Mouse (Mus musculus) heart, postnatal 4 days (tissue): ENCODE data around the gene Twist1. TPM values are rescaled to one million over a fixed set of nuclear protein-coding genes. Genes with fewer than 3 reads are reported as not detected.

ENCODE experiments used
- DNase-seq: peaks from one replicate; pipeline ENCODE4 v3.0.0; 2021
- total RNA-seq, 2 experiments: library from RNA; stranded (reverse); gene quantifications; 2 replicates each; pipeline ENCODE4 v1.2.3; 2021

The Twist1 gene
- 1 to 10 TPM; 4.3 to 4.6 TPM for total RNA-seq

GRCm38 (mm10) chr12:33957400-33958240 lies at the start of gene Twist1:
Gene Twist1, plus strand, starts transcription at chr12:33957671.
- peak; percentile 76 for DNase-seq

GRCm38 (mm10) chr12:33926751-33927150 lies 30.7 kb upstream of the Twist1 start:
- no peak for DNase-seq

GRCm38 (mm10) chr12:33927334-33928098 lies 30.0 kb upstream of the Twist1 start:
- DNase-seq = no peak

GRCm38 (mm10) chr12:33928331-33929192 lies 28.9 kb upstream of the Twist1 start, which contains the start of gene Ferd3l:
Gene Ferd3l, plus strand, starts transcription at chr12:33928425.
- DNase-seq = no peak

GRCm38 (mm10) chr12:33952843-33953242 lies 4.6 kb upstream of the Twist1 start:
- no peak for DNase-seq

DNA sequence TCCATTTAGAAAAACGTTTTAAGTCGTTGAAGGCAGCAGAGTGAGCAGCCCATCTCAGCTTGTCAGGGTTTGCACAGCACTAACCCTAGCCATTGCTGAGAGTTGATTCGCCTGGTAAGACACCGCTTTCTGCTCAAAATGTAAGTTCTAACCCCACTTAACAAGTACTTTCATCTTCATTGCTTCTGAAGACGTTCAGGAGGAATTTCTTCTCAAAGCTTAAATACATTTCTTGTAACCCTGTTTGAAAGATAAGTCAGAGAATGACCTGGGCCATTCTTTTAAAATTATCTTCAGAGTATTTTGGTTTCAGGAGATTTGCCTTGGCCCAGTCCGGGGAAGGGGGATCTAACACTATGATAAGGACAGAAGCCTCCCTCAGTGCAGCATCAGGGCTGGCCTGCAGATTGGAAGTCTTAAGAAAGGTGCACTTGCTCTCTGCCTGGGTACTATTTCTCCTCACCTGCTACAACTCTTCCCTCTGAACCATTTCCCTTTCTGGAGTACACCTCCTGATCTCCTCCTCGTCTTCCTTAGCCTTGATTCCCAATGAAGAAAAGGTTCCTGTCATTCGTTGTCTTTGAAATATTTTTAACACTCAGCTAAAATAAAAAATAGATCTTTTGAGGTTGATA lies 2.4 kb upstream of the Twist1 start:
- no peak for DNase-seq

GRCm38 (mm10) chr12:33955606-33956295 lies 1.7 kb upstream of the Twist1 start:
- peak; percentile 31 for DNase-seq

DNA sequence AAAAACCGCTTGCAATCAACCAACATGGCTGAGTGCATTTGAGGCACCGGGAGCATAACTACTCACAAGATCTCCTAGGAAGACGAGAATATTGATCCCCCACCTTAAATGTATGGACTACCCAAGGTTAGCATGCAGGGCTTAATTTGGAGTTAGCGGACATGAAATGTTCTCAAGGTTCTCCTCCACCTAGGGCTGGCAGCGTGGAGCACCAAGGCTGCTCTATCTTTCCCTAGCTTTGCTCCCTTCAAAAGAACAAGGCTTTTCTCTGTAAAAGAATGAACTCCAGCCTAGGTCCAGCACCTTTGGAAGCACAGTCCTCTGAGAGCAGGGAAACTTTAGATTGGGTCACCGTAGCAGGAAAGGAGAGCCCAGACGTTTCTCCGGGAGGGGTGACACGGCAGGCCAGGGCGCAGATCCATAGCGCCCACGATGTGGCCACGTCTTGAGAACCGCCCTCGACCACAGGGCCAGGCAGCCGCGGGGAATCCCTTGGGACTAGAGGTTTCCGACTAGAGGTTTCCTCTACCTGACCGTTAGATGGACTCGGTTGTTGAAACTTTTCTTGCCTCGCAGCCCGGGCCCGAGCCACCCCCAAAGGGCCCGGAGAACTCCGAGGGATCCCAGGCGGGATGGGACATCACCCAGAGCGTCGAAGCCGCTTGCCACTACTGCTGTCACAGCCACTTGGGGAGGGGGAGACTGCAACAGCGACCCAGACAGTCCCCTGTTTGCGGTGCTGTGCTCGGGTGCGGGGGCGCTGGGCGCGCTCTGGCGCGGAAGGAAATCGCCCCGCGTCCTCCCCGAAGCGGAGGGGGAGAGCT lies 683 bp upstream of the Twist1 start:
- DNase-seq = no peak

- DNase-seq = peak; percentile 23
Observed at GRCm38 (mm10) chr12:33958241-33959194, 1.0 kb downstream of the Twist1 start.

DNA sequence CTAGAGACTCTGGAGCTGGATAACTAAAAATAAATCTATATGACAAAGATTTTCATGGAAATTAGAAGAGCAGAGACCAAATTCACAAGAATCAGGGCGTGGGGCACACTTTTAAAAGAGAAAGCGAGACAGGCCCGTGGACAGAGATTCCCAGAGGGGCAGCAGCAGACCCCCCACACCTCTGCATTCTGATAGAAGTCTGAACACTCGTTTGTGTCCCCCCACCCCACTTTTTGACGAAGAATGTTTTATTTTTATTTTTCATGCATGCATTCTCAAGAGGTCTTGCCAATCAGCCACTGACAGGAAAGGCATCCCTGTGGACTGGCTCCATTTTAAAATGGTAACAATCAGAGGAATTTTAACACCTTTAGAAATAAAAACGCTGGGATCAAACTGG lies 1.7 kb downstream of the Twist1 start:
- DNase-seq = no peak

- no peak for DNase-seq
Observed at GRCm38 (mm10) chr12:33959846-33960245, 2.4 kb downstream of the Twist1 start.

- no peak for DNase-seq
Observed at GRCm38 (mm10) chr12:33961013-33961412, 3.5 kb downstream of the Twist1 start.

GRCm38 (mm10) chr12:33962118-33962772 lies 4.8 kb downstream of the Twist1 start:
- no peak for DNase-seq

GRCm38 (mm10) chr12:33962773-33963130 lies 5.3 kb downstream of the Twist1 start:
- DNase-seq = no peak

DNA sequence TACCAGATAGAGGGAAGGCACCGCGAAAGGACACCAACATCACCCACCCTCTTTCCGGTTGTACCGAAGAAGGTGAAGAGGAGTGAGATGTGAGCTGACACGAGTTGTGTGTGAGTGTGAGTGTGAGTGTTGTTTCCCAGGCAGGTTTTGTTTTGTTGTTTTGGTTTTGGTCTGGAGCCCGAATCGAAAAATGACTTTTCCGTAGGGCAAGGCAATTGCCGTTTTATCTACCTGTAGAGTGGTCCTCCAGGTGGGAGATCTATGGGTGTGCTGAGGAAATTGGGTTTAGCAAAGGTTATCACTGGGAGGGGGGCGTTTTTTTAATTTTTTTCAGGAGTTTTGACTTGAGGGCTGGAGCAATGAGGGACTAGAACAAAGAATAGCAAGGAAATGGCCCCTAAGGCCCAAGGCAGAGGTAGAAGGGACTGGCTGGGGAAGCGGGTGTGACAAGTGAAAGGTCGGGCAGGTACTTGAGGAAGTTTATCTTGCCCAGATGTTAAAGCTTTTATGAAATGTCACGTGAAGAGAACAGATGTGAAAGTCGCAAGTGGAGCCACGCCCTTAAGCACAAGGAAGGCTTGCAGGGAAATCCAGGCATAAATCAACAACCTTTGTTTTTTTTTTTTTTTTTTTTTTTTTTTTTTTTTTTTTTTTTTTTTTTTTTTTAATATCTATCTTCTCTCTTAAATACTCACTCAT lies 6.3 kb downstream of the Twist1 start:
- no peak for DNase-seq

DNA sequence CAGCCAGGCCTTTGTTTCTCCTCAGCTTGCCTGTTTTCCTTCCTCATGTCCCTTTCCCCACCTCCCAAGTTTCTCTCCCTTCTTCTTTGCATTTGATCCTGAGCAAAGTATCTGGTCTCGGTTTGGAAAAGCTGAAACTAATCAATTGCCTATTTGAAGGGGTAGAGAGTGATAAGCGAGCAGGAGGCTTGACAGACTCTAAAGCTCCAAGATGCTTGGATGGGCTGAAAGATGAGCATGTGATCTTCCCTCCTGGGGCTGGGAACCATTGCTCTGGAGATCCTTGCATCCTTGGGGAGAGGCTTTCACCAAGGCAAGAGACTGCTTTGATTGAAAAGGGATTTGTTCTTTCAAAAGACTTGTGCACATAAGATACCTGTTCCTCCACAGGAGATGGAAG lies 7.0 kb downstream of the Twist1 start:
- no peak for DNase-seq

GRCm38 (mm10) chr12:33965661-33966360 lies 8.3 kb downstream of the Twist1 start:
- no peak for DNase-seq
